Mouse (Mus musculus) hindbrain, embryonic 16.5 days (tissue): ENCODE measurements at regions not wholly inside any gene's neighbourhood (a gene's known extent, or its start where the extent isn't known, plus 50 kb on each side); places are given as distances from the start of the nearest gene placed in this dataset.

Source experiments
- ATAC-seq: fragments of 200-750 bp; cut with Nextera tagmentation; 2 replicates; pipeline ENCODE4 v1.8.0; 2017; ENCODE audit warnings: moderate TSS enrichment, moderate library complexity
- H3K27ac ChIP-seq: fragments of 300-500 bp; sonication (generic); 2 replicates; pipeline ENCODE4 v1.5.1; 2014; ENCODE audit warnings: low read depth, mild to moderate bottlenecking, control low read depth, low read length, moderate library complexity
- H3K27me3 ChIP-seq: fragments of 300-500 bp; sonication (generic); replicated peaks from 2 replicates; pipeline ENCODE4 v1.6.1; 2014; ENCODE audit warnings: low read length; ENCODE audit not compliant: control insufficient read depth, insufficient read depth
- H3K36me3 ChIP-seq: fragments of 300-500 bp; sonication (generic); 2 replicates; pipeline ENCODE4 v1.6.1; 2014; ENCODE audit warnings: mild to moderate bottlenecking, low read length, moderate library complexity, mixed read lengths; ENCODE audit not compliant: control insufficient read depth, insufficient read depth
- H3K4me1 ChIP-seq: fragments of 300-500 bp; sonication (generic); 2 replicates; pipeline ENCODE4 v1.6.1; 2014; ENCODE audit warnings: low read depth, low read length; ENCODE audit not compliant: control insufficient read depth, insufficient read depth
- H3K4me2 ChIP-seq: fragments of 300-500 bp; sonication (generic); 2 replicates; pipeline ENCODE4 v1.6.1; 2014; ENCODE audit warnings: mild to moderate bottlenecking, low read length, control low read depth, moderate library complexity
- H3K4me3 ChIP-seq: fragments of 300-500 bp; sonication (generic); 2 replicates; pipeline ENCODE4 v1.5.1; 2014; ENCODE audit warnings: mild to moderate bottlenecking, low read length, control low read depth, moderate library complexity
- H3K9ac ChIP-seq: fragments of 300-500 bp; sonication (generic); 2 replicates; pipeline ENCODE4 v1.6.1; 2014; ENCODE audit warnings: low read depth, mild to moderate bottlenecking, control low read depth, low read length, moderate library complexity
- H3K9me3 ChIP-seq: fragments of 300-500 bp; sonication (generic); 2 replicates; pipeline ENCODE4 v1.6.1; 2014; ENCODE audit warnings: mild to moderate bottlenecking, low read length, moderate library complexity; ENCODE audit not compliant: control insufficient read depth
- WGBS: fragments of 180-500 bp; shearing (Covaris S2); extraction: QIAGEN DNeasy Blood & Tissue Kit; methylation state at CpG from one replicate; pipeline ENCODE4 v1.1.7; 2014; 5-methylcytosine and 5-hydroxymethylcytosine counted together

DNA sequence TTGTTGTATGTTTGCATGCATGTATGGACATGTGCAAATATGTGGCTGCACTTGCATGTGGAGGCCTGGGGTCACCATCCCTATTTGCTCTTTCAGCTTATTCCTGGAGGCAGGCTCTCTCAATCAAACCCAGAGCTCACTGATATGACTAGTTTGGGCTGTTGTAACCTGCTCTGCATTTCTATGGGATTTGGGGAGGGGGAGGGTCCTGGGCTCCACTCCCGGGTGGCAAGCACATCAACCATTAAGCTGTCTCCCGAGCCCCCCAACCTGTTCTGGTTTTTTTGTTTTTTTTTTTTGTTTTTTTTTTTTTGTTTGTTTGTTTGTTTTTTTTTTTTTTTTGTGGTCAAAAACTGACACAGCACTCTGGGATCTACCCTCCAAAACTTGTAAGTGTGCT lies 386.5 kb downstream of the Med13l start:
- no peaks in the 10 kb centered on the region for H3K27me3 ChIP-seq
- no peak overlapping the region for H3K27ac ChIP-seq
- 35% methylated on average over 2 of the region's 2 CpGs for WGBS
- H3K4me2 ChIP-seq, result no peak overlapping the region
- H3K4me3 ChIP-seq, result no peak overlapping the region
- H3K4me1 ChIP-seq, result peaks cover 5% of the 10 kb centered on the region
- no peaks in the 10 kb centered on the region for H3K9me3 ChIP-seq
- no peaks in the 10 kb centered on the region for H3K36me3 ChIP-seq
- H3K9ac ChIP-seq, result no peak overlapping the region
- no peak for ATAC-seq

DNA sequence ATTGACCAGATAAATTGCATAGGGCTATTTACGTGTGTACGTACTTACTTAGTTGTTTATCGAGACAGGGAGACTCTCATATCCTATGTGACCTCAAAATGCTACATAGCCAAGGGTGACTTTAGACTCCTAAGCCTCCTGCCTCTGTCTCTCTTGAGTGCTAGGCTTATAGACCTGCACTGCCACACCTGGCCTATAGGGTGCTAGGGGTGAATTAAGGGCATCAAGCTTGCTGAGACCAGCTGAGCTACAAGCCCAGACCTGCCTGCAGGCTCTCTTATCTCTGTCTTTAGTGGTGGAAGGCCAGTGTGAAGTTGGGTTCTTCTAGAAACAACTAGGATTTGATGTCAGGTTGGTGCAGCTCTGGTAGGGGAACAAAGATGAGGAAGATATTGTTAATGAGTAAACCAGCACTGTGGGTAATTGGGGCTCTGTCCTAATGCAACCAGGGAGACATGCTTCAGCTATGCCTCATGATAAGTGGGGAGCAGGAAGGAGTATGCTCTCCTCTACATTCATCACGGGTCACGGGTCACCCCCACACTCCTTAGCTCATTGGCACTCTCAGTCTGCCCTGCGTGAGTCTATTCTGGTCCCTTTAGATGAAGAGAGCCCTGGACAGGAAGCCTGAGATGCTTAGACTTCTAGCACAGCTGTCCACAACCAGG lies 387.8 kb downstream of the Med13l start:
- WGBS, result 95% methylated on average over 6 of the region's 6 CpGs
- no peaks in the 10 kb centered on the region for H3K27me3 ChIP-seq
- no peak overlapping the region for H3K4me2 ChIP-seq
- H3K9me3 ChIP-seq, result no peaks in the 10 kb centered on the region
- no peak overlapping the region for H3K9ac ChIP-seq
- H3K4me3 ChIP-seq, result no peak overlapping the region
- ATAC-seq, result no peak
- H3K36me3 ChIP-seq, result no peaks in the 10 kb centered on the region
- H3K27ac ChIP-seq, result no peak overlapping the region
- peaks cover 5% of the 10 kb centered on the region for H3K4me1 ChIP-seq

DNA sequence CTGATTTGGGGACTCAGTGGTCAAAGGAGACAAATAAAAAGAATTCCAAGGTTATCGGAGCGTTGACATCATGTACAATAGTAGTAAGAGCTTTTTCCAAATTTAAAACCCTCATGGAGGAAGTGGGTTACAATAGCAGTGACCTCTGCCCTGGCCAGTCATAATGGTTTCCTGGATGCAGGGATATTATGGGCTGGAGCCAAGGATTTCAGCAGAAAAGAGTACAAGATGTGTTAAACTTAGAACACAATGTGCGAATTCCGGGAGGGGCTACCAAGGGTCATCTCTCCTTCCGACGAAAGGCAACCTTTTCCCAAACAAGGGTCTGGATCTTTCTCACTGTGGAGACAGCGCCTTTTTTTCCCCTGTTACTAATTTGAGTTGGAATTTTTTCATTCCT lies 390.6 kb downstream of the Med13l start:
- H3K4me3 ChIP-seq, result no peak overlapping the region
- H3K36me3 ChIP-seq, result no peaks in the 10 kb centered on the region
- WGBS, result 55% methylated on average over 7 of the region's 7 CpGs
- H3K27ac ChIP-seq, result no peak overlapping the region
- H3K9me3 ChIP-seq, result no peaks in the 10 kb centered on the region
- ATAC-seq, result no peak
- H3K9ac ChIP-seq, result no peak overlapping the region
- H3K4me1 ChIP-seq, result peaks cover 3% of the 10 kb centered on the region
- H3K4me2 ChIP-seq, result no peak overlapping the region
- H3K27me3 ChIP-seq, result no peaks in the 10 kb centered on the region

DNA sequence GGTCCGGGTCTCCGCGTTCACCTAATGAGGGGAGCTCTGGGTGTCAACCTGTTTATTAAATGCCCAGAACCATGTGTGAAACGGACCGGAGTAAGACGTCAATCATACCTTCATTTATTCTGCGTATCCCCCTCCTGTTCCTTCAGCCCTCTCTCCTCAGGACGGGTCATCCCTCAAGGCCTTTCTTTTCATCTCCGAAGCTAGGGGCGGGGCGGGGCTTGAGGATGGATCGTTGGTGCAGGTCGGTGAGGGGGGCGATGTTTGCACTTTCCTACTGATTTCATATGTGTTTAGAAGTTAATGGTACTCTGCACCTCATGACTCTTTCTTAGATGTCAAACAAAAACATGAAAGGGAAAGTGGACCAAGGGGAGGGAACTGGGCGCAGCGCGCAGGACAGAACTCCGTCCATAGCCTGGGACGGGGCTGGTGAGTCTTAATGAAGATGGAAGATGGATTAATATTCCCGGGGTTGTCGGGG lies 400.1 kb downstream of the Med13l start:
- Histone ChIP-seq H3K4me3 (no peak overlapping the region), H3K27ac (no peak overlapping the region), H3K4me2 (no peak overlapping the region), H3K9me3 (peaks cover 2% of the 10 kb centered on the region; the same call in 1 of the 2 replicates), H3K9ac (no peak overlapping the region), H3K4me1 (no peaks in the 10 kb centered on the region), H3K27me3 (no peaks in the 10 kb centered on the region), H3K36me3 (no peaks in the 10 kb centered on the region)
- ATAC-seq, result no peak
- 79% methylated on average over 21 of the region's 21 CpGs for WGBS

DNA sequence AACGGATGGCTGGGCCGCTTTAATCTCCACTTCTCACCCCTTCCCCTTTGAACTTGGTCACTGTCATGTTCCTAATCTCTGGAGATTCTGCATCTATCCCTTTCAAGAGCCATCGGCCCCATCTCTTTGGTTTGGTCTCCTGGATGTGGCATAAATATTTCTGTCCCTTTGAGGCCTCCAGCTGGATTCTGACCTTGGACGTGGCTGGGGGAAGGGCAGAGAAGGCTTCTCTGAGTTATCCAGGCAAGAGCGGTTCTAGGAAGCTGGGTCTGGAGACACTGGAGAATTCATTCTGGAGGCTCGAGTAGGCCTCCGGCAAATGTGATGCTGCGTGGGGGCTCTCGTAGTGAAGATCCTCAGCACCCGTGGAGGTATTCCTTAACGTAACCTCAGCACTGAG lies 400.6 kb downstream of the Med13l start:
- H3K9me3 ChIP-seq, result peaks cover 2% of the 10 kb centered on the region; the same call in 1 of the 2 replicates

DNA sequence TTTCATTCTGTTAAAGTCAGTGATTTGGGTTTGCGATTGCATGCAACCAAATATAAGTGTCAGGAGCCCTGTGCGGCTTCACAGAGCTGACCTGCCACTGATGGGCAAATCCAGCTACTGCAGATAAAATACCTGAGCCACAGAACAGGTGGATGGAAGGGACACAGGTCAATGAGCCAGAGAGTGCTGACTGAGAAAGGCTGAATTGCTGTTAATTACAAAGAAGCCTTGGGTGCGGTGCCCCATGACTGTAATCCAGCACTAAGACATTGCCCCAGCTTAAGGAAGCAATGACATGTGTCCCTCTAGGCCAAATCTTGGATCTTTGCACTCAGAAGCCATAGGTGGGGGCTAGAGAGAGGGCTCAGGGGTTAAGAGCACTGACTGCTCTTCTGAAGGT lies 401.7 kb downstream of the Med13l start:
- Histone ChIP-seq H3K27ac (no peak overlapping the region), H3K36me3 (no peaks in the 10 kb centered on the region), H3K9me3 (peaks cover 2% of the 10 kb centered on the region; the same call in 1 of the 2 replicates), H3K4me1 (no peaks in the 10 kb centered on the region), H3K4me2 (no peak overlapping the region), H3K4me3 (no peak overlapping the region), H3K9ac (no peak overlapping the region), H3K27me3 (no peaks in the 10 kb centered on the region)
- ATAC-seq, result no peak
- WGBS, result 90% methylated on average over 3 of the region's 3 CpGs

More for the DNA sequence above, 400.6 kb downstream of the Med13l start:
- Histone ChIP-seq H3K27ac (no peak overlapping the region), H3K27me3 (no peaks in the 10 kb centered on the region), H3K36me3 (no peaks in the 10 kb centered on the region), H3K4me2 (no peak overlapping the region), H3K4me1 (no peaks in the 10 kb centered on the region), H3K9ac (no peak overlapping the region), H3K4me3 (no peak overlapping the region)
- no peak for ATAC-seq
- WGBS, result 75% methylated on average over 11 of the region's 11 CpGs

DNA sequence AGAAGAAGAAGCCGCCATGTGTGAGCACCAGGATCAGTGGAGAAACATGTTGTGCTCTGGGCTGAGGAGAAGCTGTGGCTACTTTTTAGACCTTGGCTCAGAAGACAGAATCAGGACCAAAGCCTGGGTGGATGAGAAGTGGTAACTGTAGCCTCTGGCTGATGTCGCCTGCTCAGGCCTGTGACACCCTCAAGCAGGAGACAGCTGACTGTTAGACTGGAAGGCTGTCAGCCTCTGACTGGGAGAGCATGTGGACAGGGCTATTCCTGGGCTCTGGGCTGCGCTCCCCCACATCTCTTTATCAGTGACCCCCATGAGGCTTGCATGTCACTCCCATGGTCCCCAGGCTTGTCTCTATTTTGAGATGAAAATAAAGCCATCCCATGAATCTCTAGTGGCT lies 402.5 kb downstream of the Med13l start:
- 92% methylated on average over 3 of the region's 3 CpGs for WGBS
- no peak for ATAC-seq
- no peak overlapping the region for H3K4me3 ChIP-seq

DNA sequence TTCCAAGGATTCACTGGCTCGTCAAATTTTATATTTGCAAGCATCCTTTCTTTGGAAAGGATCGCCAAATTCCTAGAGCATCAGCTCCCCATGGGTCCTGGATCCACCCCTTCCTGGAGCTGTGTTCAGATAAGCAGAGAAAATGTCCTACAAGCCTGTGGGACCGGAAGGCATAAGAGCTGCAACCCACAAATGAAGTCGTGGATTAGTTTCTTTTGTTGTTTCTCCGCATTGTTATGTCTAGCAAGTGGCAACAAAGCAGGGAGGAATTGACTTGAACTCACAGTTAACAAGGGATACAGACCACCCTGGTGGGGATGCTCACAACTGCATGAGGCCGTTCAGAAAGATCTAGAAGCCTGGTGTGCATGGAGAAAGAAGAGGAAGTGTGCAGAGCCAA lies 406.4 kb downstream of the Med13l start:
- WGBS, result 59% methylated on average over 6 of the region's 6 CpGs
- Histone ChIP-seq H3K4me2 (no peak overlapping the region), H3K9ac (no peak overlapping the region), H3K4me1 (no peaks in the 10 kb centered on the region), H3K4me3 (no peak overlapping the region), H3K27ac (no peak overlapping the region), H3K9me3 (no peaks in the 10 kb centered on the region), H3K36me3 (no peaks in the 10 kb centered on the region), H3K27me3 (no peaks in the 10 kb centered on the region)
- no peak for ATAC-seq

More for the DNA sequence above, 402.5 kb downstream of the Med13l start:
- no peak overlapping the region for H3K27ac ChIP-seq
- H3K27me3 ChIP-seq, result no peaks in the 10 kb centered on the region
- H3K9me3 ChIP-seq, result peaks cover 2% of the 10 kb centered on the region; the same call in 1 of the 2 replicates
- no peaks in the 10 kb centered on the region for H3K4me1 ChIP-seq
- H3K9ac ChIP-seq, result no peak overlapping the region
- no peak overlapping the region for H3K4me2 ChIP-seq
- no peaks in the 10 kb centered on the region for H3K36me3 ChIP-seq

DNA sequence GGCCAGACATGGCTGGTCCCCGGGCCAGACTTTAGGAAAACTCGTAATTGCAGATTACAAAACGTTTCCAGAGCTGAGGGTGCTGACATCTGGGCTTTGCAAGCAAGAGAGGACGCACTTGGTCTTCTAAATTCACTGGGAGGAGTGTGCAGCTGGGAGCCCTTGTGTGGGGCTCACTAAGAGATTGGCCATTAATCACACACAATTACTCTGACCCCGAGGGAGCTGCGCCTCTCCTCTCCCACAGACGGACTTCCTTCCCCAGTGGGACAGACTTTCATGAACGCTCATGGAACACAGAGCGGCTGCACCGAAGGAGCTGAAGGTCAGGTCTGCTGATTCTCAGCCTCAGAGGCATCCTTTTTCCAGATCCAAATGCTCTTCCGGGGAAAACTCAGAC lies 407.2 kb downstream of the Med13l start:
- no peaks in the 10 kb centered on the region for H3K27me3 ChIP-seq
- no peak overlapping the region for H3K4me2 ChIP-seq
- WGBS, result 63% methylated on average over 11 of the region's 11 CpGs

More for the DNA sequence above, 407.2 kb downstream of the Med13l start:
- Histone ChIP-seq H3K27ac (no peak overlapping the region), H3K9ac (no peak overlapping the region), H3K4me3 (no peak overlapping the region), H3K4me1 (no peaks in the 10 kb centered on the region), H3K36me3 (no peaks in the 10 kb centered on the region), H3K9me3 (no peaks in the 10 kb centered on the region)
- no peak for ATAC-seq
